Mouse (Mus musculus) T-helper 2 cell (primary cell): ENCODE results near the gene Pcnx.

Source experiments
- in situ Hi-C: fragments of 300-600 bp; cut with MboI, MseI; formaldehyde crosslinking; loops from one replicate; pipeline ENCODE4 v1.15.1; 2025; ENCODE audit warnings: high pct_unique_total_duplicates

Gene Pcnx

GRCm38 (mm10) chr12:81894311-81894710, 34.5 kb downstream of the Pcnx start:
- in situ Hi-C loops: no loop called here

GRCm38 (mm10) chr12:81895986-81896385, 36.2 kb downstream of the Pcnx start:
- in situ Hi-C loops: no loop called here

- in situ Hi-C loops: no loop called here
These were observed 44.6 kb downstream of the Pcnx start for GRCm38 (mm10) chr12:81904456-81904855.

GRCm38 (mm10) chr12:81905865-81906264, 46.0 kb downstream of the Pcnx start:
- in situ Hi-C loops: loop anchor here (5.0 kb wide), 1 partner anchor 104 kb away; no protein-coding TSS in a partner anchor

- in situ Hi-C loops: loop anchor here (5.0 kb wide), 1 partner anchor 106 kb away; no protein-coding TSS in a partner anchor
These were observed 48.0 kb downstream of the Pcnx start for GRCm38 (mm10) chr12:81907741-81908357.

GRCm38 (mm10) chr12:81910439-81910838, 50.6 kb downstream of the Pcnx start:
- in situ Hi-C loops: no loop called here

GRCm38 (mm10) chr12:81915176-81915950, 55.5 kb downstream of the Pcnx start:
- in situ Hi-C loops: no loop called here

- in situ Hi-C loops: no loop called here
These were observed 58.5 kb downstream of the Pcnx start for GRCm38 (mm10) chr12:81918346-81918745.

- in situ Hi-C loops: no loop called here
These were observed 59.1 kb downstream of the Pcnx start for GRCm38 (mm10) chr12:81918886-81919285.

GRCm38 (mm10) chr12:81920027-81920426, 60.2 kb downstream of the Pcnx start:
- in situ Hi-C loops: no loop called here

GRCm38 (mm10) chr12:81920614-81921013, 60.8 kb downstream of the Pcnx start:
- in situ Hi-C loops: no loop called here

GRCm38 (mm10) chr12:81921785-81922184, 62.0 kb downstream of the Pcnx start:
- in situ Hi-C loops: no loop called here

- in situ Hi-C loops: no loop called here
These were observed 63.0 kb downstream of the Pcnx start for GRCm38 (mm10) chr12:81922838-81923237.

- in situ Hi-C loops: no loop called here
These were observed 67.3 kb downstream of the Pcnx start for GRCm38 (mm10) chr12:81927163-81927562.

- in situ Hi-C loops: no loop called here
These were observed 68.0 kb downstream of the Pcnx start for GRCm38 (mm10) chr12:81927643-81928381.

- in situ Hi-C loops: no loop called here
These were observed 68.6 kb downstream of the Pcnx start for GRCm38 (mm10) chr12:81928382-81928770.

GRCm38 (mm10) chr12:81932015-81932414, 72.2 kb downstream of the Pcnx start:
- in situ Hi-C loops: no loop called here

GRCm38 (mm10) chr12:81933430-81933829, 73.6 kb downstream of the Pcnx start:
- in situ Hi-C loops: no loop called here

GRCm38 (mm10) chr12:81934510-81934909, 74.7 kb downstream of the Pcnx start:
- in situ Hi-C loops: no loop called here

GRCm38 (mm10) chr12:81936066-81936465, 76.2 kb downstream of the Pcnx start:
- in situ Hi-C loops: no loop called here

- in situ Hi-C loops: no loop called here
These were observed 81.4 kb downstream of the Pcnx start for GRCm38 (mm10) chr12:81941191-81941590.

GRCm38 (mm10) chr12:81943331-81944062, 83.7 kb downstream of the Pcnx start:
- in situ Hi-C loops: no loop called here
